Mouse (Mus musculus) liver, embryonic 14 days (tissue): Measurements from ENCODE around the gene Lrit3. TPM values are rescaled to one million over a fixed set of nuclear protein-coding genes. Genes with fewer than 3 reads are reported as not detected.

Experiments
- polyA plus RNA-seq: library from polyadenylated mRNA; depleted of rRNA; stranded (reverse); fragments of >200 nt; gene quantifications from 2 replicates; pipeline ENCODE4 v1.2.3, GENCODE M21; 2012; rRNA removed

The Lrit3 gene
- not detected in 2 replicates for polyA plus RNA-seq

GRCm38 (mm10) chr3:129803765-129804164 lies at the start of gene Lrit3:
TSS of gene Lrit3 (minus strand) at chr3:129804030.

GRCm38 (mm10) chr3:129835388-129835934 lies 31.6 kb upstream of the Lrit3 start, which contains the start of gene Cfi:
TSS of gene Cfi (plus strand) at chr3:129835884.

GRCm38 (mm10) chr3:129831035-129831568 lies 27.3 kb upstream of the Lrit3 start, which contains the start of gene Gar1:
TSS of gene Gar1 (minus strand) at chr3:129831396.

GRCm38 (mm10) chr3:129822206-129822775 lies 18.5 kb upstream of the Lrit3 start, which contains the start of gene Rrh:
TSS of gene Rrh (minus strand) at chr3:129822587.

GRCm38 (mm10) chr3:129754650-129755604 lies 48.9 kb downstream of the Lrit3 start, which contains the start of gene Egf:
TSS of gene Egf (minus strand) at chr3:129755316.

Other genes starting within 250 kb of the Lrit3 start
- 0.62 and 0.98 TPM in 2 replicates for gene Egf, start 48.7 kb downstream of the Lrit3 start, polyA plus RNA-seq
- 0.09 and 0.14 TPM in 2 replicates for gene Rrh, start 18.6 kb upstream of the Lrit3 start, polyA plus RNA-seq
- 97.8 and 112 TPM in 2 replicates for gene Gar1, start 27.4 kb upstream of the Lrit3 start, polyA plus RNA-seq
- gene Cfi, start 31.9 kb upstream of the Lrit3 start, polyA plus RNA-seq, result 98.9 and 99.9 TPM in 2 replicates
- 44.2 and 47.2 TPM in 2 replicates for gene Pla2g12a, start 74.6 kb upstream of the Lrit3 start, polyA plus RNA-seq
- gene Casp6, start 97.4 kb upstream of the Lrit3 start, polyA plus RNA-seq, result 19.8 and 23.5 TPM in 2 replicates
- gene Mcub, start 166.2 kb upstream of the Lrit3 start, polyA plus RNA-seq, result 6.4 TPM in 2 replicates